Mouse (Mus musculus) erythroblast, embryonic 14.5 days (primary cell): ENCODE results near the gene Hmcn2.

Experiments used
- GATA1 ChIP-seq: IDR thresholded peaks from 2 replicates; pipeline ENCODE4 v1.6.1; 2012; ENCODE audit warnings: low read length, inconsistent platforms, mixed read lengths
- TAL1 ChIP-seq: IDR thresholded peaks from 3 replicates; pipeline ENCODE4 v1.6.1; 2012; ENCODE audit warnings: low read length, inconsistent platforms, mixed read lengths

DNA sequence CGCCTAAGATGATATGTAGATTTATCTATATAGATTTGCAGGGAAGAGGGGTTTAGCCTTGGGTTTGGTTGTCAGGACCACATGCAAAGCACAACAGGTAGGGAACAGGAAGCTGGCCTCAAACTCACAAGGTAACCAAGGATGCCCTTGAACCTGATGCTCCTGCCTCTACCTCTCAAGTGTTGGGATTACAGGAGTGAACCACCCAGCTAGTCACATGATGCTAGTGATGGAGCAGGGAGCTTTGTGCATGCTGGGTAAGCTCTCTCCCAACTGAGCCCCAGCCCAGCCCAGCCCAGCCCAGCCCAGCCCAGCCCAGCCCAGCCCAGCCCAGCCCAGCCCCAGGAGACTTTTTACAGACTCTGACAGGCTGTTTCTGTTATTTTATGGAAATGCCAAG, 153.2 kb downstream of the Hmcn2 start:
- TF ChIP-seq GATA1 (no peak), TAL1 (no peak)
